Mouse (Mus musculus) midbrain, embryonic 11.5 days (tissue): ENCODE measurements around the gene Gls. TPM values are rescaled to one million over a fixed set of nuclear protein-coding genes. Genes with fewer than 3 reads are reported as not detected.
A peak's percentile ranks its signal among the peaks of the same experiment; 100 is the strongest.

Experiments
- ATAC-seq: fragments of 200-750 bp; cut with Nextera tagmentation; 2 replicates; pipeline ENCODE4 v1.8.0; 2017; ENCODE audit warnings: moderate TSS enrichment, moderate library complexity; ENCODE audit not compliant: low FRiP score
- DNase-seq: peaks from one replicate; pipeline ENCODE4 v3.0.0; 2015; ENCODE audit warnings: low spot score; ENCODE audit errors: missing footprints
- H3K27ac ChIP-seq: fragments of 300-500 bp; sonication (generic); 2 replicates; pipeline ENCODE4 v1.5.1; 2014; ENCODE audit warnings: low read depth, low read length
- H3K27me3 ChIP-seq: fragments of 300-500 bp; sonication (generic); 2 replicates; pipeline ENCODE4 v1.6.1; 2014; ENCODE audit warnings: mild to moderate bottlenecking, low read length, moderate library complexity, mixed read lengths; ENCODE audit not compliant: control insufficient read depth, insufficient read depth
- H3K36me3 ChIP-seq: fragments of 300-500 bp; sonication (generic); 2 replicates; pipeline ENCODE4 v1.6.1; 2014; ENCODE audit warnings: mild to moderate bottlenecking, low read length, moderate library complexity, mixed read lengths; ENCODE audit not compliant: control insufficient read depth, insufficient read depth
- H3K4me1 ChIP-seq: fragments of 300-500 bp; sonication (generic); 2 replicates; pipeline ENCODE4 v1.6.1; 2014; ENCODE audit warnings: low read length; ENCODE audit not compliant: control insufficient read depth, insufficient read depth
- H3K4me2 ChIP-seq: fragments of 300-500 bp; sonication (generic); 2 replicates; pipeline ENCODE4 v1.6.1; 2014; ENCODE audit warnings: mild to moderate bottlenecking, moderate library complexity
- H3K4me3 ChIP-seq: fragments of 300-500 bp; sonication (generic); 2 replicates; pipeline ENCODE4 v1.5.1; 2014; ENCODE audit warnings: low read depth, low read length
- H3K9ac ChIP-seq: fragments of 300-500 bp; sonication (generic); 2 replicates; pipeline ENCODE4 v1.6.1; 2014; ENCODE audit warnings: low read length
- H3K9me3 ChIP-seq: fragments of 300-500 bp; sonication (generic); 2 replicates; pipeline ENCODE4 v1.6.1; 2016; ENCODE audit warnings: low read length; ENCODE audit not compliant: control insufficient read depth
- WGBS: fragments of 180-500 bp; shearing (Covaris S2); extraction: QIAGEN DNeasy Blood & Tissue Kit; methylation state at CpG from one replicate; pipeline ENCODE4 v1.1.7; 2014; 5-methylcytosine and 5-hydroxymethylcytosine counted together
- polyA plus RNA-seq: library from polyadenylated mRNA; unstranded; fragments of >200 nt; fragmentation: Nextera tagmentation; extraction: Ambion mirVana; gene quantifications from 2 replicates; pipeline ENCODE4 v1.2.1, GENCODE M21; 2014

Gene Gls
- polyA plus RNA-seq, 1 experiment from 2014 or later = 28.8 TPM

GRCm38 (mm10) chr1:52129794-52130193 lies 103.2 kb downstream of the Gls start:
- H3K27me3 ChIP-seq = no peaks in the 10 kb centered on the region
- H3K4me3 ChIP-seq = no peak overlapping the region
- DNase-seq (no peak), ATAC-seq (no peak)
- no peaks in the 10 kb centered on the region for H3K4me1 ChIP-seq
- no peaks in the 10 kb centered on the region for H3K9me3 ChIP-seq
- no peak overlapping the region for H3K4me2 ChIP-seq
- no peaks in the 10 kb centered on the region for H3K36me3 ChIP-seq
- H3K9ac ChIP-seq = no peak overlapping the region
- WGBS = 71% methylated on average over 6 of the region's 6 CpGs
- no peak overlapping the region for H3K27ac ChIP-seq

DNA sequence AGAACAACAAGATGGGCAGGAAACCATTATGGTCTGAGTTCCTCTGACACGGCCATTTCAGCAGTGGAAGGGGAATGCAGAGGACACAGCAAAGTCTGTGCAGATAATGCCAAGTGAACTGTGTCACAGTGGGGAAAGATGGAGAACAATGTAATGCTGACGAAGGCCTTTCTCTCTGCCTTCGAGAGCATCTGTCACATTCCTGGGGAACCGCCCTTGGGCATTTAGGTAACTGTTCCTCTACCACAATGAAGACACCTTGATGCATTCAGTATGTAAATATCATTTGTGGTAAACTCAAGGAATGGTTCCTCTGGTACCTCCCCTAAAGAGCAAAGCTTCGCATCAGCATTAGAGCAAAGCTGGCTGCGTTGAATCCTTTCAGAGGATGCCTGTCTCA lies 105.7 kb downstream of the Gls start:
- H3K4me1 ChIP-seq = no peaks in the 10 kb centered on the region
- no peak overlapping the region for H3K9ac ChIP-seq
- H3K4me3 ChIP-seq = no peak overlapping the region
- no peak overlapping the region for H3K4me2 ChIP-seq
- no peaks in the 10 kb centered on the region for H3K36me3 ChIP-seq
- H3K27ac ChIP-seq = no peak overlapping the region
- WGBS = 90% methylated on average over 6 of the region's 6 CpGs
- no peaks in the 10 kb centered on the region for H3K27me3 ChIP-seq
- ATAC-seq (no peak), DNase-seq (no peak)
- no peaks in the 10 kb centered on the region for H3K9me3 ChIP-seq

DNA sequence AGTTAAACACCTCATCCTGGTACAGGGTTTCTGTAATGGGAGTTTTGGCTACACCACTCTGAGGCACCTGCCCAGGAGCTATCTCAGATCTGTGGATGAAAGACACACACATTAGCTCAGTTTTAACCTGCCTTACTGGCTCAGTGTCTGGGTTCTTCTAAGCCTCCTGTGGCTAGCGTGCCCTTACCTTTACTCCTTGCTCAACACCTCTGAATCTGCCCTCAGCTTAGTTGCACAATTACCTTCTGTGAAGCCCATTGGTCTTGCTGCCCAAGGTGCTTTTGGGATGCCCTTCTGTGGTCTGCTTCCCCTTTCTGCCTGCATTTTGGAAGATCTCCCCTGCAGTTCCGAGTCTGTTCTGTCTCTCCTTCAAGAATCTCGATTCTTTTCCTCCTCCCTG lies 108.2 kb downstream of the Gls start:
- H3K9me3 ChIP-seq = no peaks in the 10 kb centered on the region
- H3K4me3 ChIP-seq = no peak overlapping the region
- DNase-seq (no peak), ATAC-seq (no peak)
- H3K27ac ChIP-seq = no peak overlapping the region
- no peaks in the 10 kb centered on the region for H3K27me3 ChIP-seq
- H3K4me2 ChIP-seq = no peak overlapping the region
- WGBS = 63% methylated on average over 3 of the region's 3 CpGs
- no peak overlapping the region for H3K9ac ChIP-seq
- no peaks in the 10 kb centered on the region for H3K4me1 ChIP-seq
- H3K36me3 ChIP-seq = no peaks in the 10 kb centered on the region

GRCm38 (mm10) chr1:52121052-52121451 lies 112.0 kb downstream of the Gls start:
- Histone ChIP-seq H3K36me3 (no peaks in the 10 kb centered on the region), H3K9ac (no peak overlapping the region), H3K27me3 (no peaks in the 10 kb centered on the region), H3K27ac (no peak overlapping the region), H3K9me3 (no peaks in the 10 kb centered on the region), H3K4me3 (no peak overlapping the region), H3K4me1 (no peaks in the 10 kb centered on the region), H3K4me2 (no peak overlapping the region)
- 89% methylated on average over 3 of the region's 3 CpGs for WGBS
- DNase-seq (no peak), ATAC-seq (no peak)

GRCm38 (mm10) chr1:52120191-52120590 lies 112.8 kb downstream of the Gls start:
- Histone ChIP-seq H3K36me3 (no peaks in the 10 kb centered on the region), H3K4me3 (peak overlapping the region; percentile 85), H3K9ac (peak overlapping the region; percentile 6), H3K27ac (no peak overlapping the region), H3K9me3 (no peaks in the 10 kb centered on the region), H3K27me3 (no peaks in the 10 kb centered on the region), H3K4me1 (no peaks in the 10 kb centered on the region), H3K4me2 (peak overlapping the region; percentile 96)
- ATAC-seq (no peak), DNase-seq (no peak)
- 38% methylated on average over 10 of the region's 10 CpGs for WGBS

DNA sequence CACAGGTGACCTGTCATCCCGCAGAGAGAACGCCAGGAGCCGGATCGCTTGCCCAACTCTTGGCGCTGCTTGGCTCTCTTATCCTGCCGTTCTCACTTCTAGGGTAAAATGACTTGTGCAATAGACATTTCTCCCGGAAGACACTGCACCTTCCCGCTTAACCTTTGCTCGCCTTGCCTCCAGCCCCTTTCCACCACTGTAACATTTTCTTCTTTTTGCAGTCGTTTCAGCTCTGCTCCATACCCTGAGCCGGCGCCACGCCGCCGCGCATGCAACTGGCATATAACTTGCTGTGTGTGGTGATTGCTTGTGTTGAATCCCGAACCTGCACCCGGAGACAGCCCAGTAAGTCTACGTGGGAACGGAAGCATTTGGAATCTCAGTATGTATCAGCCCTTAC lies 113.3 kb downstream of the Gls start:
- Histone ChIP-seq H3K4me2 (peak overlapping the region; percentile 96), H3K4me1 (no peaks in the 10 kb centered on the region), H3K27me3 (no peaks in the 10 kb centered on the region), H3K27ac (no peak overlapping the region), H3K9me3 (no peaks in the 10 kb centered on the region), H3K9ac (peak overlapping the region; percentile 71), H3K4me3 (peak overlapping the region; percentile 85), H3K36me3 (no peaks in the 10 kb centered on the region)
- DNase-seq (no peak), ATAC-seq (peak; percentile 43)
- WGBS = 1% methylated on average over 20 of the region's 20 CpGs

GRCm38 (mm10) chr1:52118860-52119591 lies 114.0 kb downstream of the Gls start, which contains the start of gene Stat1:
Gene Stat1, plus strand, starts transcription at chr1:52119440.
- Histone ChIP-seq H3K27me3 (no peaks in the 10 kb centered on the region), H3K36me3 (no peaks in the 10 kb centered on the region), H3K4me2 (peak within 1 kb of the TSS; percentile 96), H3K9ac (peak within 1 kb of the TSS; percentile 71), H3K4me1 (no peaks in the 10 kb centered on the region), H3K27ac (0 out of 2 replicates have a peak within 1 kb of the TSS, but pooled peaks have one; percentile 7), H3K9me3 (no peaks in the 10 kb centered on the region), H3K4me3 (peak within 1 kb of the TSS; percentile 85)
- 4% methylated on average over 34 of the region's 37 CpGs for WGBS
- DNase-seq (peak; percentile 100), ATAC-seq (peak; percentile 96)

GRCm38 (mm10) chr1:52117777-52118176 lies 115.3 kb downstream of the Gls start:
- Histone ChIP-seq H3K27ac (no peak overlapping the region), H3K4me1 (peaks cover 4% of the 10 kb centered on the region; the same call in 1 of the 2 replicates), H3K27me3 (no peaks in the 10 kb centered on the region), H3K9me3 (no peaks in the 10 kb centered on the region), H3K9ac (no peak overlapping the region), H3K4me2 (no peak overlapping the region), H3K4me3 (no peak overlapping the region), H3K36me3 (no peaks in the 10 kb centered on the region)
- ATAC-seq (no peak), DNase-seq (no peak)
- WGBS = 92% methylated on average over 1 of the region's 1 CpGs

GRCm38 (mm10) chr1:52116441-52116840 lies 116.6 kb downstream of the Gls start:
- Histone ChIP-seq H3K36me3 (no peaks in the 10 kb centered on the region), H3K9ac (no peak overlapping the region), H3K4me2 (no peak overlapping the region), H3K27ac (no peak overlapping the region), H3K4me1 (peaks cover 4% of the 10 kb centered on the region; the same call in 1 of the 2 replicates), H3K4me3 (no peak overlapping the region), H3K9me3 (no peaks in the 10 kb centered on the region), H3K27me3 (no peaks in the 10 kb centered on the region)
- ATAC-seq (no peak), DNase-seq (no peak)
- 81% methylated on average over 3 of the region's 3 CpGs for WGBS
